Mouse (Mus musculus) embryonic facial prominence, embryonic 14.5 days (tissue): Measurements from ENCODE around the gene Timm44. TPM values are rescaled to one million over a fixed set of nuclear protein-coding genes. Genes with fewer than 3 reads are reported as not detected.
"Not testable (repeated sequence)": the region's sequence is repeated elsewhere in the genome, so short reads cannot be mapped to it uniquely, and the experiment has no call there.

Experiments used
- ATAC-seq: fragments of 200-750 bp; cut with Nextera tagmentation; 2 replicates; pipeline ENCODE4 v1.8.0; 2017; ENCODE audit warnings: low read depth, moderate number of reproducible peaks, moderate TSS enrichment
- DNase-seq: peaks from one replicate; pipeline ENCODE4 v3.0.0-alpha.2; 2015; ENCODE audit warnings: low spot score
- H3K27ac ChIP-seq: fragments of 300-500 bp; sonication (generic); replicated peaks from 2 replicates; pipeline ENCODE4 v1.5.1; 2014; ENCODE audit warnings: low read depth, mild to moderate bottlenecking, low read length, moderate library complexity
- H3K27me3 ChIP-seq: fragments of 300-500 bp; sonication (generic); replicated peaks from 2 replicates; pipeline ENCODE4 v1.6.1; 2014; ENCODE audit warnings: low read length; ENCODE audit not compliant: control insufficient read depth, insufficient read depth
- H3K36me3 ChIP-seq: fragments of 300-500 bp; sonication (generic); 2 replicates; pipeline ENCODE4 v1.6.1; 2014; ENCODE audit warnings: low read length, mixed read lengths; ENCODE audit not compliant: control insufficient read depth, insufficient read depth
- H3K4me1 ChIP-seq: fragments of 300-500 bp; sonication (generic); 2 replicates; pipeline ENCODE4 v1.6.1; 2014; ENCODE audit warnings: antibody characterized with exemption, low read length; ENCODE audit not compliant: control insufficient read depth, insufficient read depth
- H3K4me2 ChIP-seq: fragments of 300-500 bp; sonication (generic); 2 replicates; pipeline ENCODE4 v1.6.1; 2014; ENCODE audit warnings: low read depth, mild to moderate bottlenecking, low read length, moderate library complexity, mixed read lengths
- H3K4me3 ChIP-seq: fragments of 300-500 bp; sonication (generic); 2 replicates; pipeline ENCODE4 v1.5.1; 2014; ENCODE audit warnings: low read depth, mild to moderate bottlenecking, low read length
- H3K9ac ChIP-seq: fragments of 300-500 bp; sonication (generic); 2 replicates; pipeline ENCODE4 v1.6.1; 2014; ENCODE audit warnings: low read depth, mild to moderate bottlenecking, low read length, moderate library complexity, mixed read lengths
- H3K9me3 ChIP-seq: fragments of 300-500 bp; sonication (generic); 2 replicates; pipeline ENCODE4 v1.6.1; 2016; ENCODE audit warnings: low read length; ENCODE audit not compliant: control insufficient read depth
- WGBS: fragments of 180-500 bp; shearing (Covaris S2); extraction: QIAGEN DNeasy Blood & Tissue Kit; methylation state at CpG from one replicate; pipeline ENCODE4 v1.1.7; 2014; 5-methylcytosine and 5-hydroxymethylcytosine counted together
- polyA plus RNA-seq: library from polyadenylated mRNA; unstranded; fragments of >200 nt; fragmentation: Nextera tagmentation; extraction: Ambion mirVana; gene quantifications from 2 replicates; pipeline ENCODE4 v1.2.1, GENCODE M21; 2014

Timm44 gene
- polyA plus RNA-seq, 1 experiment from 2014 or later = 65.4 TPM

- WGBS = 0% methylated on average over 25 of the region's 32 CpGs
- ATAC-seq (peak; percentile 65), DNase-seq (peak; percentile 74)
- H3K27ac ChIP-seq = peak overlapping the region; percentile 86
- no peaks in the 10 kb centered on the region for H3K9me3 ChIP-seq
- peak overlapping the region; percentile 75 for H3K4me2 ChIP-seq
- peaks cover 74% of the 10 kb centered on the region for H3K36me3 ChIP-seq
- H3K27me3 ChIP-seq = no peaks in the 10 kb centered on the region
- H3K4me3 ChIP-seq = peak overlapping the region; percentile 78
- H3K9ac ChIP-seq = peak overlapping the region; percentile 82
- H3K4me1 ChIP-seq = peaks cover 13% of the 10 kb centered on the region; the same call in 1 of the 2 replicates
These were observed 17.0 kb downstream of the Timm44 start for GRCm38 (mm10) chr8:4258678-4259077.

GRCm38 (mm10) chr8:4258233-4258632 lies 17.5 kb downstream of the Timm44 start:
- Histone ChIP-seq H3K9me3 (no peaks in the 10 kb centered on the region), H3K4me3 (peak overlapping the region; percentile 78), H3K36me3 (peaks cover 70% of the 10 kb centered on the region), H3K9ac (peak overlapping the region; percentile 82), H3K4me2 (peak overlapping the region; percentile 75), H3K27ac (peak overlapping the region; percentile 86), H3K4me1 (peaks cover 13% of the 10 kb centered on the region; the same call in 1 of the 2 replicates), H3K27me3 (no peaks in the 10 kb centered on the region)
- DNase-seq (peak; percentile 80), ATAC-seq (peak; percentile 69)
- WGBS = 2% methylated on average over 19 of the region's 35 CpGs

- Histone ChIP-seq H3K27ac (no peak overlapping the region), H3K4me3 (0 out of 2 replicates have a peak overlapping the region, but pooled peaks have one; percentile 78), H3K4me1 (peaks cover 16% of the 10 kb centered on the region; the same call in 1 of the 2 replicates), H3K27me3 (no peaks in the 10 kb centered on the region), H3K4me2 (peak overlapping the region; percentile 75), H3K36me3 (peaks cover 61% of the 10 kb centered on the region), H3K9ac (peak overlapping the region; percentile 82; the same call in 1 of the 2 replicates), H3K9me3 (no peaks in the 10 kb centered on the region)
- no peak for ATAC-seq
- WGBS = 74% methylated on average over 4 of the region's 4 CpGs
- no peak for DNase-seq
These were observed 18.4 kb downstream of the Timm44 start for GRCm38 (mm10) chr8:4257350-4257749.

- peaks cover 18% of the 10 kb centered on the region; the same call in 1 of the 2 replicates for H3K4me1 ChIP-seq
- H3K36me3 ChIP-seq = peaks cover 56% of the 10 kb centered on the region
- no peaks in the 10 kb centered on the region for H3K9me3 ChIP-seq
- H3K4me2 ChIP-seq = peak overlapping the region; percentile 75
- no peak overlapping the region for H3K4me3 ChIP-seq
- H3K27ac ChIP-seq = 0 out of 2 replicates have a peak overlapping the region, but pooled peaks have one; percentile 0
- 43% methylated on average over 4 of the region's 4 CpGs for WGBS
- DNase-seq (peak; percentile 24), ATAC-seq (no peak)
- H3K9ac ChIP-seq = 0 out of 2 replicates have a peak overlapping the region, but pooled peaks have one; percentile 22
- H3K27me3 ChIP-seq = no peaks in the 10 kb centered on the region
These were observed 18.8 kb downstream of the Timm44 start for GRCm38 (mm10) chr8:4256911-4257310.

GRCm38 (mm10) chr8:4255471-4255870 lies 20.2 kb downstream of the Timm44 start:
- 90% methylated on average over 7 of the region's 7 CpGs for WGBS
- not testable (repeated sequence) for H3K9ac ChIP-seq, ATAC-seq, H3K4me3 ChIP-seq, DNase-seq, H3K27me3 ChIP-seq, H3K9me3 ChIP-seq, H3K27ac ChIP-seq, H3K4me2 ChIP-seq
- peaks cover 18% of the 10 kb centered on the region for H3K4me1 ChIP-seq
- peaks cover 42% of the 10 kb centered on the region for H3K36me3 ChIP-seq

GRCm38 (mm10) chr8:4254001-4254400 lies 21.7 kb downstream of the Timm44 start:
- Histone ChIP-seq H3K4me1 (peaks cover 15% of the 10 kb centered on the region), H3K4me3 (peak overlapping the region; percentile 77), H3K4me2 (peak overlapping the region; percentile 80), H3K27ac (peak overlapping the region; percentile 90), H3K9me3 (no peaks in the 10 kb centered on the region), H3K27me3 (no peaks in the 10 kb centered on the region), H3K36me3 (peaks cover 38% of the 10 kb centered on the region), H3K9ac (peak overlapping the region; percentile 86)
- ATAC-seq (no peak), DNase-seq (peak; percentile 80)
- 57% methylated on average over 6 of the region's 6 CpGs for WGBS

- Histone ChIP-seq H3K9me3 (no peaks in the 10 kb centered on the region), H3K4me2 (peak within 1 kb of the TSS; percentile 80), H3K4me1 (peaks cover 18% of the 10 kb centered on the region), H3K27me3 (no peaks in the 10 kb centered on the region), H3K9ac (peak within 1 kb of the TSS; percentile 86), H3K36me3 (peaks cover 46% of the 10 kb centered on the region), H3K4me3 (peak within 1 kb of the TSS; percentile 77), H3K27ac (peak within 1 kb of the TSS; percentile 90)
- under 1% methylated on average over 42 of the region's 69 CpGs for WGBS
- DNase-seq = peak; percentile 98
- peak; percentile 91 for ATAC-seq
These were observed 22.5 kb downstream of the Timm44 start, which contains the start of gene Snapc2 for GRCm38 (mm10) chr8:4252934-4253841. Snapc2 (plus strand) TSS chr8:4253080.

- 48% methylated on average over 8 of the region's 8 CpGs for WGBS
- ATAC-seq = no peak
- peak overlapping the region; percentile 90; the same call in 1 of the 2 replicates for H3K27ac ChIP-seq
These were observed 23.5 kb downstream of the Timm44 start for GRCm38 (mm10) chr8:4252116-4252760.

More at GRCm38 (mm10) chr8:4252116-4252760, 23.5 kb downstream of the Timm44 start:
- peak overlapping the region; percentile 86 for H3K9ac ChIP-seq
- H3K4me3 ChIP-seq = peak overlapping the region; percentile 77
- DNase-seq = no peak
- peaks cover 54% of the 10 kb centered on the region for H3K36me3 ChIP-seq
- peaks cover 18% of the 10 kb centered on the region for H3K4me1 ChIP-seq
- H3K4me2 ChIP-seq = peak overlapping the region; percentile 80
- no peaks in the 10 kb centered on the region for H3K9me3 ChIP-seq
- no peaks in the 10 kb centered on the region for H3K27me3 ChIP-seq
